Mouse (Mus musculus) 416B (cell line): ENCODE data around the gene Dazap2.
A peak's percentile ranks its signal among the peaks of the same experiment; 100 is the strongest.

Source experiments
- DNase-seq: peaks from one replicate; pipeline ENCODE4 v3.0.0; 2011; ENCODE audit warnings: low read depth

The Dazap2 gene

GRCm38 (mm10) chr15:100637661-100638060 lies 22.5 kb downstream of the Dazap2 start:
- peak; percentile 64 for DNase-seq

- no peak for DNase-seq
Observed at GRCm38 (mm10) chr15:100639972-100640750, 25.0 kb downstream of the Dazap2 start.

- no peak for DNase-seq
Observed at GRCm38 (mm10) chr15:100641226-100641810, 26.2 kb downstream of the Dazap2 start.

- peak; percentile 70 for DNase-seq
Observed at GRCm38 (mm10) chr15:100642451-100642850, 27.3 kb downstream of the Dazap2 start.

GRCm38 (mm10) chr15:100646161-100646560 lies 31.0 kb downstream of the Dazap2 start:
- DNase-seq = no peak

- no peak for DNase-seq
Observed at GRCm38 (mm10) chr15:100650111-100650510, 35.0 kb downstream of the Dazap2 start.

GRCm38 (mm10) chr15:100651610-100652009 lies 36.5 kb downstream of the Dazap2 start:
- no peak for DNase-seq

GRCm38 (mm10) chr15:100654271-100654670 lies 39.1 kb downstream of the Dazap2 start:
- no peak for DNase-seq

GRCm38 (mm10) chr15:100655201-100655600 lies 40.1 kb downstream of the Dazap2 start:
- no peak for DNase-seq

- no peak for DNase-seq
Observed at GRCm38 (mm10) chr15:100660306-100660705, 45.2 kb downstream of the Dazap2 start.

- DNase-seq = no peak
Observed at GRCm38 (mm10) chr15:100660805-100661204, 45.7 kb downstream of the Dazap2 start.

GRCm38 (mm10) chr15:100664813-100665274 lies 49.7 kb downstream of the Dazap2 start:
- peak; percentile 87 for DNase-seq

GRCm38 (mm10) chr15:100665411-100666218 lies 50.5 kb downstream of the Dazap2 start:
- DNase-seq = peak; percentile 46

- peak; percentile 93 for DNase-seq
Observed at GRCm38 (mm10) chr15:100666219-100666696, 51.1 kb downstream of the Dazap2 start.

GRCm38 (mm10) chr15:100666851-100667250 lies 51.7 kb downstream of the Dazap2 start:
- no peak for DNase-seq

GRCm38 (mm10) chr15:100667420-100667819 lies 52.3 kb downstream of the Dazap2 start:
- DNase-seq = no peak

GRCm38 (mm10) chr15:100667871-100668545 lies 52.9 kb downstream of the Dazap2 start:
- peak; percentile 59 for DNase-seq

GRCm38 (mm10) chr15:100669337-100669736 lies 54.2 kb downstream of the Dazap2 start, which contains the start of gene Bin2:
Gene Bin2, minus strand, starts transcription at chr15:100669553.
- DNase-seq = peak; percentile 93

- peak; percentile 82 for DNase-seq
Observed at GRCm38 (mm10) chr15:100670004-100670403, 54.9 kb downstream of the Dazap2 start.
